Mouse (Mus musculus): ENCODE measurements around the gene Spock1. TPM values are rescaled to one million over a fixed set of nuclear protein-coding genes. Genes with fewer than 3 reads are reported as not detected.

Gene Spock1
- polyA plus RNA-seq, 1 experiment from 2014 or later: 31.2 TPM

- no peak overlapping the region for H3K4me2 ChIP-seq (ENCODE audit: low read length)
- no peak overlapping the region for H3K9ac ChIP-seq (ENCODE audit: low read length)
- ATAC-seq (no peak), DNase-seq (ENCODE audit: low spot score) (no peak)
- WGBS: 58% methylated on average over 11 of the region's 11 CpGs
- H3K27me3 ChIP-seq (replicated peaks; ENCODE audit: control insufficient read depth, insufficient read depth, low read length): no peaks in the 10 kb centered on the region
- no peak overlapping the region for H3K27ac ChIP-seq (ENCODE audit: low read depth, low read length)
- H3K9me3 ChIP-seq (replicated peaks; ENCODE audit: control insufficient read depth, low read length): no peaks in the 10 kb centered on the region
- no peaks in the 10 kb centered on the region for H3K36me3 ChIP-seq (ENCODE audit: control insufficient read depth, insufficient read depth, low read length)
- H3K4me3 ChIP-seq (ENCODE audit: low read depth, low read length): no peak overlapping the region
- no peaks in the 10 kb centered on the region for H3K4me1 ChIP-seq (ENCODE audit: control insufficient read depth, insufficient read depth, low read length)
Observed at GRCm38 (mm10) chr13:57685201-57685600, 222.9 kb downstream of the Spock1 start.

GRCm38 (mm10) chr13:57679591-57679990 lies 228.5 kb downstream of the Spock1 start:
- WGBS: 94% methylated on average over 2 of the region's 2 CpGs
- ATAC-seq: no peak

GRCm38 (mm10) chr13:57676820-57677219 lies 231.3 kb downstream of the Spock1 start:
- H3K9ac ChIP-seq (ENCODE audit: low read length): no peak overlapping the region
- no peaks in the 10 kb centered on the region for H3K36me3 ChIP-seq (ENCODE audit: control insufficient read depth, insufficient read depth, low read length)
- 80% methylated on average over 1 of the region's 1 CpGs for WGBS
- H3K4me2 ChIP-seq (ENCODE audit: low read length): no peak overlapping the region
- H3K27me3 ChIP-seq (replicated peaks; ENCODE audit: control insufficient read depth, insufficient read depth, low read length): no peaks in the 10 kb centered on the region
- H3K9me3 ChIP-seq (replicated peaks; ENCODE audit: control insufficient read depth, low read length): no peaks in the 10 kb centered on the region
- ATAC-seq: peak; percentile 57; the same call in 1 of the 2 replicates
- peak; percentile 53 for DNase-seq (ENCODE audit: low spot score)
- H3K27ac ChIP-seq (ENCODE audit: low read depth, low read length): no peak overlapping the region
- H3K4me3 ChIP-seq (ENCODE audit: low read depth, low read length): no peak overlapping the region
- no peaks in the 10 kb centered on the region for H3K4me1 ChIP-seq (ENCODE audit: control insufficient read depth, insufficient read depth, low read length)

More at GRCm38 (mm10) chr13:57679591-57679990, 228.5 kb downstream of the Spock1 start:
- DNase-seq (ENCODE audit: low spot score): no peak
- no peaks in the 10 kb centered on the region for H3K9me3 ChIP-seq (replicated peaks; ENCODE audit: control insufficient read depth, low read length)
- H3K4me3 ChIP-seq (ENCODE audit: low read depth, low read length): no peak overlapping the region
- no peaks in the 10 kb centered on the region for H3K4me1 ChIP-seq (ENCODE audit: control insufficient read depth, insufficient read depth, low read length)
- H3K4me2 ChIP-seq (ENCODE audit: low read length): no peak overlapping the region
- H3K27me3 ChIP-seq (replicated peaks; ENCODE audit: control insufficient read depth, insufficient read depth, low read length): no peaks in the 10 kb centered on the region
- H3K9ac ChIP-seq (ENCODE audit: low read length): no peak overlapping the region
- H3K27ac ChIP-seq (ENCODE audit: low read depth, low read length): no peak overlapping the region
- H3K36me3 ChIP-seq (ENCODE audit: control insufficient read depth, insufficient read depth, low read length): no peaks in the 10 kb centered on the region

- DNase-seq (ENCODE audit: low spot score): no peak
- 100% methylated on average over 1 of the region's 1 CpGs for WGBS
- no peak overlapping the region for H3K4me3 ChIP-seq (ENCODE audit: low read depth, low read length)
- no peak overlapping the region for H3K27ac ChIP-seq (ENCODE audit: low read depth, low read length)
- no peak overlapping the region for H3K4me2 ChIP-seq (ENCODE audit: low read length)
- ATAC-seq: no peak
- no peaks in the 10 kb centered on the region for H3K9me3 ChIP-seq (replicated peaks; ENCODE audit: control insufficient read depth, low read length)
- no peaks in the 10 kb centered on the region for H3K27me3 ChIP-seq (replicated peaks; ENCODE audit: control insufficient read depth, insufficient read depth, low read length)
- H3K9ac ChIP-seq (ENCODE audit: low read length): no peak overlapping the region
- no peaks in the 10 kb centered on the region for H3K4me1 ChIP-seq (ENCODE audit: control insufficient read depth, insufficient read depth, low read length)
- no peaks in the 10 kb centered on the region for H3K36me3 ChIP-seq (ENCODE audit: control insufficient read depth, insufficient read depth, low read length)
Observed at GRCm38 (mm10) chr13:57673399-57673798, 234.7 kb downstream of the Spock1 start.

GRCm38 (mm10) chr13:57672762-57673161 lies 235.4 kb downstream of the Spock1 start:
- WGBS: 83% methylated on average over 3 of the region's 3 CpGs
- no peak for ATAC-seq

GRCm38 (mm10) chr13:57671919-57672318 lies 236.2 kb downstream of the Spock1 start:
- no peak overlapping the region for H3K4me2 ChIP-seq (ENCODE audit: low read length)
- ATAC-seq (no peak), DNase-seq (ENCODE audit: low spot score) (no peak)
- no peak overlapping the region for H3K4me3 ChIP-seq (ENCODE audit: low read depth, low read length)
- H3K9me3 ChIP-seq (replicated peaks; ENCODE audit: control insufficient read depth, low read length): no peaks in the 10 kb centered on the region
- H3K9ac ChIP-seq (ENCODE audit: low read length): no peak overlapping the region
- H3K4me1 ChIP-seq (ENCODE audit: control insufficient read depth, insufficient read depth, low read length): peaks cover 4% of the 10 kb centered on the region
- no peak overlapping the region for H3K27ac ChIP-seq (ENCODE audit: low read depth, low read length)
- H3K36me3 ChIP-seq (ENCODE audit: control insufficient read depth, insufficient read depth, low read length): no peaks in the 10 kb centered on the region
- 53% methylated on average over 9 of the region's 9 CpGs for WGBS
- H3K27me3 ChIP-seq (replicated peaks; ENCODE audit: control insufficient read depth, insufficient read depth, low read length): no peaks in the 10 kb centered on the region

More at GRCm38 (mm10) chr13:57672762-57673161, 235.4 kb downstream of the Spock1 start:
- Histone ChIP-seq H3K36me3 (ENCODE audit: control insufficient read depth, insufficient read depth, low read length) (no peaks in the 10 kb centered on the region), H3K9me3 (replicated peaks; ENCODE audit: control insufficient read depth, low read length) (no peaks in the 10 kb centered on the region), H3K4me1 (ENCODE audit: control insufficient read depth, insufficient read depth, low read length) (0 out of 2 replicates have a peak, but pooled peaks cover under 1% of the 10 kb centered on the region), H3K9ac (ENCODE audit: low read length) (no peak overlapping the region), H3K4me2 (ENCODE audit: low read length) (no peak overlapping the region), H3K27ac (ENCODE audit: low read depth, low read length) (no peak overlapping the region), H3K4me3 (ENCODE audit: low read depth, low read length) (no peak overlapping the region), H3K27me3 (replicated peaks; ENCODE audit: control insufficient read depth, insufficient read depth, low read length) (no peaks in the 10 kb centered on the region)
- no peak for DNase-seq (ENCODE audit: low spot score)

- no peak overlapping the region for H3K4me2 ChIP-seq (ENCODE audit: low read length)
- no peaks in the 10 kb centered on the region for H3K27me3 ChIP-seq (replicated peaks; ENCODE audit: control insufficient read depth, insufficient read depth, low read length)
- H3K9me3 ChIP-seq (replicated peaks; ENCODE audit: control insufficient read depth, low read length): no peaks in the 10 kb centered on the region
- no peak overlapping the region for H3K9ac ChIP-seq (ENCODE audit: low read length)
- H3K4me1 ChIP-seq (ENCODE audit: control insufficient read depth, insufficient read depth, low read length): peaks cover 9% of the 10 kb centered on the region
- 89% methylated on average over 5 of the region's 5 CpGs for WGBS
- H3K27ac ChIP-seq (ENCODE audit: low read depth, low read length): no peak overlapping the region
- ATAC-seq (no peak), DNase-seq (ENCODE audit: low spot score) (no peak)
- no peaks in the 10 kb centered on the region for H3K36me3 ChIP-seq (ENCODE audit: control insufficient read depth, insufficient read depth, low read length)
- no peak overlapping the region for H3K4me3 ChIP-seq (ENCODE audit: low read depth, low read length)
Observed at GRCm38 (mm10) chr13:57671322-57671721, 236.8 kb downstream of the Spock1 start.

GRCm38 (mm10) chr13:57667621-57668020 lies 240.5 kb downstream of the Spock1 start:
- 52% methylated on average over 3 of the region's 3 CpGs for WGBS
- Histone ChIP-seq H3K4me1 (ENCODE audit: control insufficient read depth, insufficient read depth, low read length) (peaks cover 9% of the 10 kb centered on the region), H3K4me3 (ENCODE audit: low read depth, low read length) (no peak overlapping the region), H3K9me3 (replicated peaks; ENCODE audit: control insufficient read depth, low read length) (no peaks in the 10 kb centered on the region), H3K27me3 (replicated peaks; ENCODE audit: control insufficient read depth, insufficient read depth, low read length) (no peaks in the 10 kb centered on the region), H3K4me2 (ENCODE audit: low read length) (no peak overlapping the region), H3K9ac (ENCODE audit: low read length) (no peak overlapping the region), H3K27ac (ENCODE audit: low read depth, low read length) (no peak overlapping the region), H3K36me3 (ENCODE audit: control insufficient read depth, insufficient read depth, low read length) (no peaks in the 10 kb centered on the region)
- ATAC-seq (no peak), DNase-seq (ENCODE audit: low spot score) (no peak)

- Histone ChIP-seq H3K27ac (ENCODE audit: low read depth, low read length) (no peak overlapping the region), H3K36me3 (ENCODE audit: control insufficient read depth, insufficient read depth, low read length) (no peaks in the 10 kb centered on the region), H3K4me2 (ENCODE audit: low read length) (no peak overlapping the region), H3K9me3 (replicated peaks; ENCODE audit: control insufficient read depth, low read length) (no peaks in the 10 kb centered on the region), H3K9ac (ENCODE audit: low read length) (no peak overlapping the region; the same call in 1 of the 2 replicates), H3K4me1 (ENCODE audit: control insufficient read depth, insufficient read depth, low read length) (peaks cover 9% of the 10 kb centered on the region), H3K27me3 (replicated peaks; ENCODE audit: control insufficient read depth, insufficient read depth, low read length) (no peaks in the 10 kb centered on the region), H3K4me3 (ENCODE audit: low read depth, low read length) (no peak overlapping the region)
- DNase-seq (ENCODE audit: low spot score): peak; percentile 68
- WGBS: 36% methylated on average over 9 of the region's 9 CpGs
- ATAC-seq: no peak; the same call in 1 of the 2 replicates
Observed at GRCm38 (mm10) chr13:57666173-57666842, 241.8 kb downstream of the Spock1 start.

Measured in forebrain, embryonic 14.5 days (tissue).